8 mouse cellular contexts compared by ENCODE assay signal in the genomic region with DNA sequence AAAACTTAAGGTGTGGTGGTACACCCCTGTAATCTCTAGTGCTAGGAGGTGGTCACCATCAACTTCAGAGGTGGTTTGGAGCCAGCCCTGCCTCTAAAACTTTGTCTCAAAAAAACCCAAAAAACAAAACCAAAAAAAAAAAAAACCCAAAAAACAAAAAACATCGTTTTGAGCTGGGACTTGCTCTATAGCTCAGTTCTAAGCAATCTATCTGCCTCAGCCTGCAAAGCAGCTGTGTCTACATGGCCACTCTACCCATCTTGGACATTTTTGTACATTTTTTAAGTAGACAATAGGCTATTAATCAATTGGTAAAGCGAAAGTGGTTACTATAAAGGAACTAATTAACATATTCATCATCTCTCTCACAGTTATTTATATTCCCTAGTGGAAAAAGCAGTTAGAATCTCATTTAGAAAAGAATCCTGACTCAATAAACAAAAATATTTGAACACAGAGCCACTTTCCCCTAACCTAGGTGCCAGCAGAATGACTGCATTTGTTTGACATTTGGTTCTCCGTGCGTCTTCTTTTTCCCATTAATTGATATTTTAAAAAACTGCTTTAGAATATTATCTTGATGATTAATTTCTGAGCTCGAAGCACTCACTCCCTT. TPM values are rescaled to one million over a fixed set of nuclear protein-coding genes. Genes with fewer than 3 reads are reported as not detected.
DNase-seq lines count a peak whose midpoint lies in the region; ATAC-seq lines count a peak whose summit lies in the region.

No protein-coding gene starts in this region.

- H3K4me2 ChIP-seq in neural tube, embryonic 11.5 days (ENCODE audit: low read depth) = peak overlapping the region; percentile 53
- H3K4me2 ChIP-seq in limb, embryonic 15.5 days = peak overlapping the region; percentile 65
- H3K4me2 ChIP-seq in stomach, embryonic 16.5 days (ENCODE audit: low read depth, low read length) = peak overlapping the region; percentile 91

- H3K9me3 ChIP-seq in neural tube, embryonic 11.5 days (ENCODE audit: control insufficient read depth, low read length) = no peaks in the 10 kb centered on the region
- no peaks in the 10 kb centered on the region for H3K9me3 ChIP-seq in limb, embryonic 15.5 days
- H3K9me3 ChIP-seq in stomach, embryonic 16.5 days (replicated peaks; ENCODE audit: control insufficient read depth, low read length) = no peaks in the 10 kb centered on the region

- peaks cover 16% of the 10 kb centered on the region; the same call in 1 of the 2 replicates for H3K4me1 ChIP-seq in neural tube, embryonic 11.5 days (ENCODE audit: control insufficient read depth, insufficient read depth, low read length)
- H3K4me1 ChIP-seq in limb, embryonic 15.5 days = peaks cover 34% of the 10 kb centered on the region
- H3K4me1 ChIP-seq in stomach, embryonic 16.5 days (ENCODE audit: control insufficient read depth, insufficient read depth, low read length) = peaks cover 31% of the 10 kb centered on the region

- peak; percentile 34 for DNase-seq in CD4-positive, CD25-positive, alpha-beta regulatory T cell, adult 2 months (ENCODE audit: low read depth, low spot score)
- DNase-seq in neural tube, embryonic 11.5 days (ENCODE audit: low spot score) = no peak
- no peak for DNase-seq in neural tube, embryonic 10.5 days (ENCODE audit: extremely low spot score, low spot score)
- no peak for DNase-seq in adipocyte (ENCODE audit: low spot score)
- DNase-seq in urinary bladder, adult 2 months (ENCODE audit: low spot score) = no peak

- H3K9ac ChIP-seq in neural tube, embryonic 11.5 days (ENCODE audit: low read length) = peak overlapping the region; percentile 56
- H3K9ac ChIP-seq in limb, embryonic 15.5 days = peak overlapping the region; percentile 66
- H3K9ac ChIP-seq in stomach, embryonic 16.5 days (ENCODE audit: low read length) = peak overlapping the region; percentile 84

- peak overlapping the region; percentile 30; the same call in 1 of the 2 replicates for H3K27ac ChIP-seq in neural tube, embryonic 11.5 days (ENCODE audit: low read depth, low read length)
- peak overlapping the region; percentile 83 for H3K27ac ChIP-seq in limb, embryonic 15.5 days
- H3K27ac ChIP-seq in stomach, embryonic 16.5 days (ENCODE audit: low read length) = peak overlapping the region; percentile 90

- WGBS in neural tube, embryonic 11.5 days = 30% methylated on average over 5 of the region's 5 CpGs
- 28% methylated on average over 5 of the region's 5 CpGs for WGBS in limb, embryonic 15.5 days
- 19% methylated on average over 5 of the region's 5 CpGs for WGBS in stomach, embryonic 16.5 days

- H3K4me3 ChIP-seq in neural tube, embryonic 11.5 days (ENCODE audit: low read depth, low read length) = peak overlapping the region; percentile 46
- peak overlapping the region; percentile 99 for H3K4me3 ChIP-seq in limb, embryonic 15.5 days
- H3K4me3 ChIP-seq in stomach, embryonic 16.5 days (replicated peaks; ENCODE audit: low read length) = peak overlapping the region; percentile 86

- no peaks in the 10 kb centered on the region for H3K36me3 ChIP-seq in neural tube, embryonic 11.5 days (ENCODE audit: control insufficient read depth, insufficient read depth, low read length)
- H3K36me3 ChIP-seq in limb, embryonic 15.5 days = no peaks in the 10 kb centered on the region
- no peaks in the 10 kb centered on the region for H3K36me3 ChIP-seq in stomach, embryonic 16.5 days (ENCODE audit: control insufficient read depth, insufficient read depth, low read length)

- H3K27me3 ChIP-seq in neural tube, embryonic 11.5 days (ENCODE audit: control insufficient read depth, insufficient read depth, low read length) = no peaks in the 10 kb centered on the region
- H3K27me3 ChIP-seq in limb, embryonic 15.5 days = no peaks in the 10 kb centered on the region
- H3K27me3 ChIP-seq in stomach, embryonic 16.5 days (ENCODE audit: control insufficient read depth, insufficient read depth, low read length) = no peaks in the 10 kb centered on the region

- no peak for ATAC-seq in CD4-positive, CD25-positive, alpha-beta regulatory T cell, adult 4 months
- no peak for ATAC-seq in neural tube, embryonic 11.5 days (ENCODE audit: insufficient read depth, low FRiP score, low TSS enrichment)
- ATAC-seq in limb, embryonic 15.5 days (ENCODE audit: insufficient number of reproducible peaks, low FRiP score, low TSS enrichment, low read depth) = no peak
- no peak for ATAC-seq in stomach, embryonic 16.5 days (ENCODE audit: insufficient read depth, low FRiP score)

RNA-seq across cellular contexts. Expression of gene Gm10643, which starts 0.6 kb away (rescaled TPM):
- polyA plus RNA-seq in CD4-positive, CD25-positive, alpha-beta regulatory T cell, adult 4 months (2017; shearing (Covaris generic)) = 1 to 10 TPM; 1.2 to 1.7 TPM
- polyA plus RNA-seq in neural tube, embryonic 11.5 days (2014; fragmentation: Nextera tagmentation; extraction: Ambion mirVana) = 1.8 and 2.6 TPM in 2 replicates
- 1.0 and 1.4 TPM in 2 replicates for polyA plus RNA-seq in limb, embryonic 15.5 days (2015; fragmentation: Nextera tagmentation; extraction: Ambion mirVana)
- polyA plus RNA-seq in stomach, embryonic 16.5 days (2015; fragmentation: Nextera tagmentation; extraction: Ambion mirVana) = 1.4 and 1.5 TPM in 2 replicates
- 2.0 and 2.3 TPM in 2 replicates for polyA plus RNA-seq in urinary bladder, adult 2 months (2012; rRNA removed)

RNA-seq across cellular contexts. Expression of gene Rfx1, which starts 1.1 kb away (rescaled TPM):
- 10 to 100 TPM; 10.9 to 14.0 TPM for polyA plus RNA-seq in CD4-positive, CD25-positive, alpha-beta regulatory T cell, adult 4 months (2017; shearing (Covaris generic))
- 9.6 TPM in 2 replicates for polyA plus RNA-seq in neural tube, embryonic 11.5 days (2014; fragmentation: Nextera tagmentation; extraction: Ambion mirVana)
- polyA plus RNA-seq in limb, embryonic 15.5 days (2015; fragmentation: Nextera tagmentation; extraction: Ambion mirVana) = 8.0 and 8.5 TPM in 2 replicates
- polyA plus RNA-seq in stomach, embryonic 16.5 days (2015; fragmentation: Nextera tagmentation; extraction: Ambion mirVana) = 6.1 and 6.3 TPM in 2 replicates
- 8.0 and 11.0 TPM in 2 replicates for polyA plus RNA-seq in urinary bladder, adult 2 months (2012; rRNA removed)

RNA-seq across cellular contexts. Expression of gene Rln3, which starts 20.8 kb away (rescaled TPM):
- polyA plus RNA-seq in CD4-positive, CD25-positive, alpha-beta regulatory T cell, adult 4 months (2017; shearing (Covaris generic)) = 10 to 100 TPM; 45.1 to 59.1 TPM
- not detected in 2 replicates for polyA plus RNA-seq in neural tube, embryonic 11.5 days (2014; fragmentation: Nextera tagmentation; extraction: Ambion mirVana)
- not detected in 2 replicates for polyA plus RNA-seq in limb, embryonic 15.5 days (2015; fragmentation: Nextera tagmentation; extraction: Ambion mirVana)
- polyA plus RNA-seq in stomach, embryonic 16.5 days (2015; fragmentation: Nextera tagmentation; extraction: Ambion mirVana) = 0.22 TPM in 1 of 2 replicates, not detected in the other
- 0.21 and 0.30 TPM in 2 replicates for polyA plus RNA-seq in urinary bladder, adult 2 months (2012; rRNA removed)

RNA-seq across cellular contexts. Expression of gene Il27ra, which starts 23.2 kb away (rescaled TPM):
- 100 to 1,000 TPM; 261 to 389 TPM for polyA plus RNA-seq in CD4-positive, CD25-positive, alpha-beta regulatory T cell, adult 4 months (2017; shearing (Covaris generic))
- 0.12 and 0.13 TPM in 2 replicates for polyA plus RNA-seq in neural tube, embryonic 11.5 days (2014; fragmentation: Nextera tagmentation; extraction: Ambion mirVana)
- 1.7 and 2.2 TPM in 2 replicates for polyA plus RNA-seq in limb, embryonic 15.5 days (2015; fragmentation: Nextera tagmentation; extraction: Ambion mirVana)
- 1.3 and 1.5 TPM in 2 replicates for polyA plus RNA-seq in stomach, embryonic 16.5 days (2015; fragmentation: Nextera tagmentation; extraction: Ambion mirVana)
- polyA plus RNA-seq in urinary bladder, adult 2 months (2012; rRNA removed) = 2.0 and 2.1 TPM in 2 replicates

RNA-seq across cellular contexts. Expression of gene Dcaf15, which starts 39.0 kb away (rescaled TPM):
- polyA plus RNA-seq in CD4-positive, CD25-positive, alpha-beta regulatory T cell, adult 4 months (2017; shearing (Covaris generic)) = 10 to 100 TPM; 14.5 to 15.5 TPM
- 17.0 and 17.1 TPM in 2 replicates for polyA plus RNA-seq in neural tube, embryonic 11.5 days (2014; fragmentation: Nextera tagmentation; extraction: Ambion mirVana)
- 6.8 and 8.7 TPM in 2 replicates for polyA plus RNA-seq in limb, embryonic 15.5 days (2015; fragmentation: Nextera tagmentation; extraction: Ambion mirVana)
- 6.4 and 7.5 TPM in 2 replicates for polyA plus RNA-seq in stomach, embryonic 16.5 days (2015; fragmentation: Nextera tagmentation; extraction: Ambion mirVana)
- polyA plus RNA-seq in urinary bladder, adult 2 months (2012; rRNA removed) = 20.4 and 26.6 TPM in 2 replicates

Comparison
In these comparisons a context has a peak if more than half of its experiments do, and no peak if none do; other contexts are left out.
1. H3K27ac ChIP-seq: peak in every context shown above with its lines; median percentile 90 in stomach, embryonic 16.5 days; 83 in limb, embryonic 15.5 days; 30 in neural tube, embryonic 11.5 days.
2. H3K4me3 ChIP-seq: peak in every context shown above with its lines; median percentile 99 in limb, embryonic 15.5 days; 86 in stomach, embryonic 16.5 days; 46 in neural tube, embryonic 11.5 days.
3. RNA of gene Rln3, which starts 20.8 kb away (polyA plus RNA-seq): 45.1 to 59.1 TPM in CD4-positive, CD25-positive, alpha-beta regulatory T cell, adult 4 months; 0.21 to 0.30 TPM in urinary bladder, adult 2 months, 0.22 TPM in stomach, embryonic 16.5 days, not detected in neural tube, embryonic 11.5 days and not detected in limb, embryonic 15.5 days; every median in the first group is over 10 times any median in the second.
4. Peak in every context shown above with its lines, with median percentiles within 50 percentile points of each other: H3K4me2 ChIP-seq and H3K9ac ChIP-seq.